Mouse (Mus musculus) activated CD4-positive, CD25-positive, alpha-beta regulatory T cell, adult 9 weeks (primary cell): ENCODE measurements around the gene Sptbn1. TPM values are rescaled to one million over a fixed set of nuclear protein-coding genes. Genes with fewer than 3 reads are reported as not detected.

Experiments
- polyA plus RNA-seq: library from polyadenylated mRNA; unstranded; fragments of 100-300 nt; shearing (Covaris generic); gene quantifications from one replicate; pipeline ENCODE4 v1.2.1, GENCODE M21; 2017

Sptbn1 gene
- 138 TPM for polyA plus RNA-seq

GRCm38 (mm10) chr11:30267892-30268647 lies at the start of gene Sptbn1:
Gene Sptbn1 (minus strand): TSS chr11:30268175.

Other genes with a start within 250 kb of the Sptbn1 start
- 0.39 TPM for gene Eml6, start 242.1 kb downstream of the Sptbn1 start, polyA plus RNA-seq
- not detected for gene 4930505A04Rik, start 203.7 kb upstream of the Sptbn1 start, polyA plus RNA-seq